Mouse (Mus musculus): Measurements from ENCODE around the gene Csmd2. TPM values are rescaled to one million over a fixed set of nuclear protein-coding genes. Genes with fewer than 3 reads are reported as not detected.

Csmd2 gene
- polyA plus RNA-seq, 1 experiment from 2014 or later = 0.05 TPM

- Histone ChIP-seq H3K9ac (replicated peaks; ENCODE audit: low read depth) (no peak overlapping the region), H3K27ac (ENCODE audit: low read length) (no peak overlapping the region), H3K9me3 (ENCODE audit: low read length) (no peaks in the 10 kb centered on the region), H3K4me1 (ENCODE audit: insufficient read depth, low read depth, low read length) (no peaks in the 10 kb centered on the region), H3K4me2 (replicated peaks; ENCODE audit: low read depth, low read length) (no peak overlapping the region), H3K27me3 (replicated peaks; ENCODE audit: insufficient read depth, low read length) (no peaks in the 10 kb centered on the region), H3K4me3 (ENCODE audit: low read depth, low read length) (no peak overlapping the region), H3K36me3 (ENCODE audit: insufficient read depth, low read length) (no peaks in the 10 kb centered on the region)
- TF ChIP-seq CTCF (IDR thresholded peaks at IDR 0.05) = no peak
- TF ChIP-seq EP300 (IDR thresholded peaks at IDR 0.05) = no peak
- DNase-seq (ENCODE audit: low spot score) (no peak), ATAC-seq (no peak)
- 19% methylated on average over 3 of the region's 3 CpGs for WGBS
Observed at GRCm38 (mm10) chr4:128155226-128155625, 167.6 kb downstream of the Csmd2 start.

GRCm38 (mm10) chr4:128160656-128161055 lies 173.0 kb downstream of the Csmd2 start:
- no peaks in the 10 kb centered on the region; the same call in 1 of the 2 replicates for H3K4me1 ChIP-seq (ENCODE audit: insufficient read depth, low read depth, low read length)
- no peaks in the 10 kb centered on the region for H3K36me3 ChIP-seq (ENCODE audit: insufficient read depth, low read length)
- no peaks in the 10 kb centered on the region for H3K9me3 ChIP-seq (ENCODE audit: low read length)
- H3K4me3 ChIP-seq (ENCODE audit: low read depth, low read length) = no peak overlapping the region
- DNase-seq (ENCODE audit: low spot score) = no peak
- no peak for ATAC-seq
- no peaks in the 10 kb centered on the region for H3K27me3 ChIP-seq (replicated peaks; ENCODE audit: insufficient read depth, low read length)
- no peak overlapping the region for H3K9ac ChIP-seq (replicated peaks; ENCODE audit: low read depth)
- H3K27ac ChIP-seq (ENCODE audit: low read length) = no peak overlapping the region
- H3K4me2 ChIP-seq (replicated peaks; ENCODE audit: low read depth, low read length) = no peak overlapping the region
- 83% methylated on average over 2 of the region's 2 CpGs for WGBS
- no peak for TF ChIP-seq EP300 (IDR thresholded peaks at IDR 0.05)
- no peak for TF ChIP-seq CTCF (IDR thresholded peaks at IDR 0.05)

GRCm38 (mm10) chr4:128170181-128170580 lies 182.5 kb downstream of the Csmd2 start:
- DNase-seq (ENCODE audit: low spot score) = no peak
- Histone ChIP-seq H3K27ac (ENCODE audit: low read length) (no peak overlapping the region), H3K9ac (replicated peaks; ENCODE audit: low read depth) (no peak overlapping the region), H3K9me3 (ENCODE audit: low read length) (no peaks in the 10 kb centered on the region), H3K27me3 (replicated peaks; ENCODE audit: insufficient read depth, low read length) (no peaks in the 10 kb centered on the region), H3K4me3 (ENCODE audit: low read depth, low read length) (no peak overlapping the region), H3K4me2 (replicated peaks; ENCODE audit: low read depth, low read length) (no peak overlapping the region), H3K36me3 (ENCODE audit: insufficient read depth, low read length) (no peaks in the 10 kb centered on the region), H3K4me1 (ENCODE audit: insufficient read depth, low read depth, low read length) (no peaks in the 10 kb centered on the region)
- WGBS = 78% methylated on average over 8 of the region's 8 CpGs
- no peak for ATAC-seq
- TF ChIP-seq EP300 (IDR thresholded peaks at IDR 0.05) = no peak
- no peak for TF ChIP-seq CTCF (IDR thresholded peaks at IDR 0.05)

GRCm38 (mm10) chr4:128171233-128171632 lies 183.6 kb downstream of the Csmd2 start:
- Histone ChIP-seq H3K27ac (ENCODE audit: low read length) (no peak overlapping the region), H3K4me2 (replicated peaks; ENCODE audit: low read depth, low read length) (no peak overlapping the region), H3K9me3 (ENCODE audit: low read length) (no peaks in the 10 kb centered on the region), H3K4me3 (ENCODE audit: low read depth, low read length) (no peak overlapping the region), H3K27me3 (replicated peaks; ENCODE audit: insufficient read depth, low read length) (no peaks in the 10 kb centered on the region), H3K36me3 (ENCODE audit: insufficient read depth, low read length) (no peaks in the 10 kb centered on the region), H3K4me1 (ENCODE audit: insufficient read depth, low read depth, low read length) (no peaks in the 10 kb centered on the region), H3K9ac (replicated peaks; ENCODE audit: low read depth) (no peak overlapping the region)
- DNase-seq (ENCODE audit: low spot score) = no peak
- TF ChIP-seq CTCF (IDR thresholded peaks at IDR 0.05) (no peak), EP300 (IDR thresholded peaks at IDR 0.05) (no peak)
- ATAC-seq = no peak
- WGBS = 79% methylated on average over 9 of the region's 9 CpGs

GRCm38 (mm10) chr4:128171701-128172100 lies 184.0 kb downstream of the Csmd2 start:
- WGBS = 100% methylated on average over 1 of the region's 1 CpGs
- Histone ChIP-seq H3K36me3 (ENCODE audit: insufficient read depth, low read length) (no peaks in the 10 kb centered on the region), H3K4me3 (ENCODE audit: low read depth, low read length) (no peak overlapping the region)

GRCm38 (mm10) chr4:128178974-128179373 lies 191.3 kb downstream of the Csmd2 start:
- no peak for DNase-seq (ENCODE audit: low spot score)
- no peak overlapping the region for H3K27ac ChIP-seq (ENCODE audit: low read length)
- H3K36me3 ChIP-seq (ENCODE audit: insufficient read depth, low read length) = no peaks in the 10 kb centered on the region
- no peaks in the 10 kb centered on the region for H3K4me1 ChIP-seq (ENCODE audit: insufficient read depth, low read depth, low read length)
- ATAC-seq = no peak
- no peak overlapping the region for H3K4me2 ChIP-seq (replicated peaks; ENCODE audit: low read depth, low read length)
- no peak for TF ChIP-seq EP300 (IDR thresholded peaks at IDR 0.05)
- no peak for TF ChIP-seq CTCF (IDR thresholded peaks at IDR 0.05)
- H3K9ac ChIP-seq (replicated peaks; ENCODE audit: low read depth) = no peak overlapping the region
- H3K27me3 ChIP-seq (replicated peaks; ENCODE audit: insufficient read depth, low read length) = no peaks in the 10 kb centered on the region
- 46% methylated on average over 8 of the region's 8 CpGs for WGBS
- H3K9me3 ChIP-seq (ENCODE audit: low read length) = no peaks in the 10 kb centered on the region
- no peak overlapping the region for H3K4me3 ChIP-seq (ENCODE audit: low read depth, low read length)

More at GRCm38 (mm10) chr4:128171701-128172100, 184.0 kb downstream of the Csmd2 start:
- Histone ChIP-seq H3K27me3 (replicated peaks; ENCODE audit: insufficient read depth, low read length) (no peaks in the 10 kb centered on the region), H3K4me2 (replicated peaks; ENCODE audit: low read depth, low read length) (no peak overlapping the region), H3K9me3 (ENCODE audit: low read length) (no peaks in the 10 kb centered on the region), H3K4me1 (ENCODE audit: insufficient read depth, low read depth, low read length) (no peaks in the 10 kb centered on the region), H3K27ac (ENCODE audit: low read length) (no peak overlapping the region), H3K9ac (replicated peaks; ENCODE audit: low read depth) (no peak overlapping the region)
- DNase-seq (ENCODE audit: low spot score) = no peak
- no peak for TF ChIP-seq EP300 (IDR thresholded peaks at IDR 0.05)
- TF ChIP-seq CTCF (IDR thresholded peaks at IDR 0.05) = no peak
- no peak for ATAC-seq

- ATAC-seq = no peak
- WGBS = 70% methylated on average over 2 of the region's 2 CpGs
- H3K4me1 ChIP-seq (ENCODE audit: insufficient read depth, low read depth, low read length) = no peaks in the 10 kb centered on the region
- no peak overlapping the region for H3K9ac ChIP-seq (replicated peaks; ENCODE audit: low read depth)
- no peak for TF ChIP-seq EP300 (IDR thresholded peaks at IDR 0.05)
- TF ChIP-seq CTCF (IDR thresholded peaks at IDR 0.05) = no peak
- no peaks in the 10 kb centered on the region for H3K36me3 ChIP-seq (ENCODE audit: insufficient read depth, low read length)
- no peak for DNase-seq (ENCODE audit: low spot score)
- H3K4me3 ChIP-seq (ENCODE audit: low read depth, low read length) = no peak overlapping the region
- H3K9me3 ChIP-seq (ENCODE audit: low read length) = no peaks in the 10 kb centered on the region
- no peaks in the 10 kb centered on the region for H3K27me3 ChIP-seq (replicated peaks; ENCODE audit: insufficient read depth, low read length)
- H3K27ac ChIP-seq (ENCODE audit: low read length) = no peak overlapping the region
- no peak overlapping the region for H3K4me2 ChIP-seq (replicated peaks; ENCODE audit: low read depth, low read length)
Observed at GRCm38 (mm10) chr4:128179581-128179980, 191.9 kb downstream of the Csmd2 start.
